Mouse (Mus musculus) cortical plate, adult 2 months (tissue): Measurements from ENCODE around the gene Rack1. TPM values are rescaled to one million over a fixed set of nuclear protein-coding genes. Genes with fewer than 3 reads are reported as not detected.
A peak's percentile ranks its signal among the peaks of the same experiment; 100 is the strongest.

ENCODE experiments used
- H3K27ac ChIP-seq: fragments of 200-500 bp; 2 replicates; pipeline ENCODE4 v1.5.1; 2012; ENCODE audit warnings: low read length, control low read depth, inconsistent platforms; ENCODE audit not compliant: insufficient read depth
- H3K4me1 ChIP-seq: fragments of 200-500 bp; 2 replicates; pipeline ENCODE4 v1.6.1; 2011; ENCODE audit warnings: low read length; ENCODE audit not compliant: control insufficient read depth, insufficient read depth
- H3K4me3 ChIP-seq: fragments of 200-500 bp; 2 replicates; pipeline ENCODE4 v1.5.1; 2011; ENCODE audit warnings: mild to moderate bottlenecking, low read length, control low read depth; ENCODE audit not compliant: insufficient read depth
- CTCF ChIP-seq: fragments of 200-500 bp; IDR thresholded peaks from 2 replicates; pipeline ENCODE4 v1.5.1; 2011; ENCODE audit warnings: mild to moderate bottlenecking, control low read depth, low read length; ENCODE audit not compliant: insufficient read depth; ENCODE audit errors: extremely low read depth
- POLR2A ChIP-seq: fragments of 200-500 bp; IDR thresholded peaks from 2 replicates; pipeline ENCODE4 v1.6.1; 2011; ENCODE audit warnings: mild to moderate bottlenecking, low read length, control low read depth; ENCODE audit not compliant: insufficient read depth; ENCODE audit errors: extremely low read depth
- polyA plus RNA-seq: library from polyadenylated mRNA; depleted of rRNA; stranded (reverse); fragments of >200 nt; gene quantifications from 2 replicates; pipeline ENCODE4 v1.2.3, GENCODE M21; 2012

Gene Rack1
- polyA plus RNA-seq, 1 experiment: 447 TPM

DNA sequence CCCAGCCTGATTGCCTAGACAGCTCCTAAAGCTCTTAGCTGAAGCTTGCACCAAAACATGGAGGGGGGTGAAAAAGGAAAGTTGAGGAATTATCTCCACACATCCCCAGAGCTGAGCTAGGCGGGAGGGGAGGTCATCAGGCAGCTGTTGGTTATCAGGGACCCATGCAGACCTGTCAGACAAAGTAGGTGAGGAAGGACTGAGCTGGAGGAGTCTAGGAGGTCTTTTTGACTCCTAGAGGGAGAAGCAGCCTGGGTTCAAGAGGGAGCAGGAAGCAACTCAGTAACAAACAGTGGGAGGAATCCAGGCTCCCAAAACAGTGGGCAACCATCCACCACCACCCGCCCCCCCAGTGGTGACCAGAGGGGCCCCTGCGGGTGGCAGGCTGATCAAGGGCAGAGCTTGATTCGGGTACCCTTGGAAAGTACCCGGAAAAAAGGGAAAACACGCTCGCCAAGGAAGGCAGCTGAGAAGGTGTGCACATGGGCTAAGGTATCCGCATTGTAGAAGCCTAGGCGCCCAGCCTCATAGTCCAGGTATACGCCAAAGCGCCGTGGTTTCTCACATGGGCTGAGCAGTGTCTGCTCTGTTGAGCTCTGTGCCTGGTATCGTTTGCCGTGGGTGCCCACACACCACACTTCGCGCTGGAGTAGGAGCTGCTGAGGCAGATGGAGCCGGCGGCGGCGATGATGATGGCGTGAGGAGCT, 6.9 kb downstream of the Rack1 start:
- H3K27ac ChIP-seq: no peak overlapping the region

DNA sequence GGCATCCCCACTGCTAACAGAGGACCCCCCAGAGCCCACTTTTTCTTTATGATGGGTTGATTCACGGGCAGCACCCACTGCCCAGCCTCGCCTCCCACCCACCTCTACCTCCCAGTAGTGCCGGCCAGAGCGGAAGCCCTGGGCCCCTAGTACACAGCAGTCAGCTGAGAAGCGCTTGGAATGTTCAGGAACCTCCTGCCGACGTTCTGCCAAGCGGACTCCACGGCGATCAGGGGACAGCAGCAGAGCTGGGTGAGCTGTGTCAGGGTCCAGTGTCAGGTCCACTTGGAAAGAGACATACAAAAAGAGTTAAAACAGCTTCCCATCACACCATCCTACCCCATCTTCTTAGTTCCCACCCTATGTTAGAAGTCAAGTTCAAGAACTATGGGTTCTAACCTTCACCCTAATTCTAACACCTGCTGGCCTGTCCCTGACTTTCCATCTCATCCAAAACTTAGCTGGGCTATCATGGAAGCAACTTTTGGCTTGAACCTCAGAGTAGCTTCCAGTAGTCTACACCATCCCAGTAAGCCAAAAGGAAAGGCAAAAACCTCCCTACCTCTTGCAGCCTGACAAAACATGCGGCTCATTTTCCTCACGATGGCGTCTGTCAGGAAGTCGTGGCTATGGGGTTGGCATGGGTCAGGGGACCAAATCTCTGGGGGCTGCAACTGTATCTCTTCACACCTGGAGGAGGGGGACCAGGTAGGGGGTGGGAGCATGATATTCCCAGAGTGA, 7.6 kb downstream of the Rack1 start:
- no peak overlapping the region for H3K4me3 ChIP-seq
- TF ChIP-seq POLR2A (no peak), CTCF (no peak)
- no peaks in the 10 kb centered on the region for H3K4me1 ChIP-seq
- no peak overlapping the region for H3K27ac ChIP-seq

More for the DNA sequence above, 6.9 kb downstream of the Rack1 start:
- no peaks in the 10 kb centered on the region for H3K4me1 ChIP-seq
- TF ChIP-seq POLR2A (peak; percentile 33; the same call in 1 of the 2 replicates), CTCF (no peak)
- H3K4me3 ChIP-seq: no peak overlapping the region

DNA sequence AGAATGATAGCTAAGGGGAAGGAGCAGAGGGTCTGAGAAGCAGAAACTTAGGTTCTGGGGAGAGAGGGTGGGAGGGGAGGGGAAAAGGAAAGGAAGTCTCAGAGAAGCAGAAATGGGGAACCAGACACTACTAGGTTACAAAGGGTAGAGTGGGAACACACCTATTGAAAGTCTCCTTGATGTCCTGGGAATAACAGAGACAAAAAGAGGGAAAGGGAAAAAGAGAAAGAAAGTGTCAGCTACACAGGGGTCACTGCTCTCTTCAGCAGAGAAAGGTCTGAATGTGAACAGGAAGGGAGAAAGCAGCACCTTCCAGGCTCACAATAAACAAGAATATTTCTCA, 8.1 kb downstream of the Rack1 start:
- no peak overlapping the region for H3K27ac ChIP-seq
- TF ChIP-seq POLR2A: no peak
- no peak for TF ChIP-seq CTCF
- H3K4me3 ChIP-seq: no peak overlapping the region
- no peaks in the 10 kb centered on the region for H3K4me1 ChIP-seq

DNA sequence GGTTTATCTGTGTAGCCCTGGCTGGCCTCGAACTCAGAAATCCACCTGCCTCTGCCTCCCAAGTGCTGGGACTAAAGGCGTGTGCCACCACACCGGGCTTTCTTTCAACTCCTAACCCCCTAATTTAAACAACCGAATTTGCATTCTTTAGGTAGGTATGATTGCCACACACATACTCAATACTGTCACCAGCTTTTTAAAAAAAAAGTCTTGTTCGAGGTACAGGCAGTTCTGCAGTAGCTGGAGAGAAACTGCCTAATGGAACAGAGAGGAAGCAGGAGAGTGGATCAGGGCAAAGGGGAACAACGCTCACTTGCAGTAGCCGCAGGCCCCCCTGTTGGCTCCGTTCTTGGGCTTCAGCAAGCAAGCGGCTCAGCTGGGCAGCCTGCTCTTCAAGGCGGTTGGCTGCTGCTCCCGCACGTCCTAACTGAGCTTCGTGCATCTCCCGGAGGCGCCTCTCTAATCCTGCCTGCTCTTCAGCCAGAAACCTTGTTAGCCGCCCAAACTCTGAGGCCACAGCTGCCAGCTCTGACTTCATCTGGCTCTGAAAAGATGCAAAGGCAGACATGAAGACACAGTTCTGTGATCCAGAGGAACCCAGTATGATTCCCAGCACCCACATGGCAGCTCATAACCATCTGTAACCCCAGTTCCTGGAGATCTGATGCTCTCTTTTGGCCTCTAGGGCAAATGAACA, 8.8 kb downstream of the Rack1 start:
- Histone ChIP-seq H3K4me1 (no peaks in the 10 kb centered on the region), H3K27ac (no peak overlapping the region), H3K4me3 (no peak overlapping the region)
- no peak for TF ChIP-seq CTCF
- TF ChIP-seq POLR2A: no peak

DNA sequence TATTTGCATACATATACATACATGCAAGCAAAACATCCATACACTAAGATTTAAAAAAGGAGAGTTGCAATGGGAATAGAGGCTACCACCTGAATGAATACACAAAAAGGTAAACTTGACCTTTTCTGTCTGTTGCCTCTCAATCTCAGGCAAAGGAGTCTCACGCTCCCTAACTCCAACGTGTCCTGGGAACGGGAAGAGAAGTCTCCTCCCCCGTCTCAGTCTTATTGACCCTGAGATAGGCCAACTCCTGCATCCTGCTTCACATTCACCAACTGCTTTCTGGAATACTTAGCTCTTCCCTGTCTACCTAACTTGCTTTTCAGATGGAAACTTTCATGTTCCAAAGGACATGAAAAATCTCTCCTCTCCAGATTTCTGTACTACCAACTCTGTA, 9.3 kb downstream of the Rack1 start:
- H3K27ac ChIP-seq: no peak overlapping the region
- no peak overlapping the region for H3K4me3 ChIP-seq
- no peak for TF ChIP-seq POLR2A
- TF ChIP-seq CTCF: no peak
- H3K4me1 ChIP-seq: no peaks in the 10 kb centered on the region; the same call in 1 of the 2 replicates

DNA sequence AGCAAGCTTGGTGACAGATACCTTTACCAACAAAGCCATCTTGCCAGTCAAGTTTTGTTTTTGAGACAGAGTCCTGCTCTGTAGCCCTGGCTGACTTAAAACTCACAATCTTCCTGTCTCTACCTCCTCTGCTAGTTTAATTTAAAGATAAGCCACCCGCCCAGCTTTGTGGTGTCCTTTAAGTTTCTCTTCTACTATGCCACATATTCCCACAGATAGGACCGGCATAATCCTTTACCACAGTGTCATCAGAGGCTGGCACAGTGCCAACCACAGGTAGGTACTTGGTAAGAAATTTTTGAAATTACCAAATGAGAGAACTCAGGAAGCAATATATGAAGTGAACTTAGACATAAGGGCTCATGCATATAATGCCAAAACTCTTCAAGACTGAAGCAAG, 10.0 kb downstream of the Rack1 start:
- TF ChIP-seq POLR2A (no peak), CTCF (no peak)
- H3K4me1 ChIP-seq: no peaks in the 10 kb centered on the region; the same call in 1 of the 2 replicates
- H3K27ac ChIP-seq: no peak overlapping the region
- no peak overlapping the region for H3K4me3 ChIP-seq

DNA sequence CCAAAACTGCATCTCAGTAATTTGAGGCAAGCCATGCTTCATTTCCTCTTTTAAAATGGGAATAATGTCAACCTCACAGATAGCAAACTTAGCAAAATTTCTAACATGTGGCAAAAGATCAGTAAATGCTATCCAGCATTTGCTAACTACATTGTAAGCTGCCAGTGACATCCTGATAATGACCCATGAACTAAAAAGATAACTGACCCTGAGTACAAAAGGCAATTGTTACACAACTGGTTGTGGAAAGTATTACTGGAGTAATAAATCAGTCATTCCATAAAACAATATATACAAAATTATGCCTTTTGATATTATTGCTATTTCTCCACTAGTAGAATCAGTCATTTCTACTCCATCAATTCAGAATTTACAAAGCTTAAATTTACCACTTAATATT, 13.7 kb downstream of the Rack1 start:
- Histone ChIP-seq H3K4me3 (no peak overlapping the region), H3K4me1 (peaks cover 6% of the 10 kb centered on the region), H3K27ac (no peak overlapping the region)
- no peak for TF ChIP-seq POLR2A
- TF ChIP-seq CTCF: no peak

DNA sequence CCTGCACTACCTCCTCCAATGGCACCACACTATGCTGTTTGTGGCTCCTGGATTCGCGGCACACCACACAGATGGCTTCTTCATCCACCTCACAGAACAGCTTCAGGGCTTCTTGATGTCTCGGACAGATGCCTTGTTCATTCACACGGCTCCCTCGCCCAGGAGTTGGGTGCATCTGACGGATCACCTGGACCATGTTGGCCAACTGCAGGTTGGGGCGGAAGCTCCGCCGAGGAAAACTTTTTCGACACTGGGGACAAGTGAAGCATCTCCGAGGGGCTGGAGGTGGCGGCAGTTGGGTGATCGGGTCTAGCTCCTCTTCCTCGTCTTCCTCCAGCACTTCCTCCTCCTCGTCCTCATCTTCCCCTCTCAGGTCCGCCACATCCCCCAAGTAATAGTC, 15.7 kb downstream of the Rack1 start:
- Histone ChIP-seq H3K27ac (no peak overlapping the region), H3K4me3 (peak overlapping the region; percentile 82), H3K4me1 (peaks cover 6% of the 10 kb centered on the region)
- no peak for TF ChIP-seq CTCF
- TF ChIP-seq POLR2A: no peak

DNA sequence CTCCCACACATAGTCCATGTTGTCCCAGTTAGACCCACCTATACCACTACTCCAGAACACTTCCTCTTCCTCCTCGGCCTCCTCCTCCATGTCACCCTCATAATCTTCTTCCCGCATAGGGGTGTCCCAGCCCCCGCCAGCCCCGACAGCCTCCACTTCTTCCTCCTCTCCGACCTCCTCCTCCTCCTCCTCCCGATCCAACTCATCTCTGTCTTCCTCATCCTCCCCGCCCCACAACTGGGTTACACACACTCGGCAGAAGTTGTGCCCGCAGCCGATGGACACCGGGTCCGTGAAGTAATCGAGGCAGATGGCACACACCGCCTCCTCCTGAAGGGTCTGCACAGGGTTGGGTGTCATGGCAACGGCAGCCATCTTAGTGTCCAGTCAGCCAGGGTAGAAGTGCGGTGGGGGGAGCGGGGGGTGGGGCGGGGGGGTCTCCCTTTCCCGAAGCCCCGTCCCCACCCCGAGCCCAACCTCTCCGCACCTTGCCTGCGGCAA, 16.2 kb downstream of the Rack1 start:
- Histone ChIP-seq H3K4me1 (peaks cover 6% of the 10 kb centered on the region), H3K4me3 (peak overlapping the region; percentile 82), H3K27ac (no peak overlapping the region)
- no peak for TF ChIP-seq POLR2A
- no peak for TF ChIP-seq CTCF
